Mouse (Mus musculus) hindbrain, postnatal 0 days (tissue): ENCODE measurements around the gene Mrpl43. TPM values are rescaled to one million over a fixed set of nuclear protein-coding genes. Genes with fewer than 3 reads are reported as not detected.

ENCODE experiments used
- ATAC-seq: fragments of 200-750 bp; cut with Nextera tagmentation; 2 replicates; pipeline ENCODE4 v1.8.0; 2017; ENCODE audit warnings: mild to moderate bottlenecking, moderate TSS enrichment, moderate library complexity
- DNase-seq: peaks from one replicate; pipeline ENCODE4 v3.0.0-alpha.2; 2015; ENCODE audit warnings: low spot score
- H3K27ac ChIP-seq: fragments of 300-500 bp; sonication (generic); 2 replicates; pipeline ENCODE4 v1.5.1; 2014; ENCODE audit warnings: mild to moderate bottlenecking
- H3K27me3 ChIP-seq: fragments of 300-500 bp; sonication (generic); 2 replicates; pipeline ENCODE4 v1.6.1; 2014; ENCODE audit warnings: low read length, mixed read lengths; ENCODE audit not compliant: insufficient read depth
- H3K36me3 ChIP-seq: fragments of 300-500 bp; sonication (generic); 2 replicates; pipeline ENCODE4 v1.6.1; 2014; ENCODE audit warnings: low read length, mixed read lengths; ENCODE audit not compliant: insufficient read depth
- H3K4me1 ChIP-seq: fragments of 300-500 bp; sonication (generic); 2 replicates; pipeline ENCODE4 v1.6.1; 2014; ENCODE audit warnings: antibody characterized with exemption, low read length, mixed read lengths; ENCODE audit not compliant: insufficient read depth
- H3K4me2 ChIP-seq: fragments of 300-500 bp; sonication (generic); 2 replicates; pipeline ENCODE4 v1.6.1; 2014; ENCODE audit warnings: low read depth, mild to moderate bottlenecking, low read length, moderate library complexity, mixed read lengths
- H3K4me3 ChIP-seq: fragments of 300-500 bp; sonication (generic); 2 replicates; pipeline ENCODE4 v1.5.1; 2014; ENCODE audit warnings: low read length
- H3K9ac ChIP-seq: fragments of 300-500 bp; sonication (generic); replicated peaks from 2 replicates; pipeline ENCODE4 v1.6.1; 2014; ENCODE audit warnings: mild to moderate bottlenecking, low read length, moderate library complexity, mixed read lengths
- H3K9me3 ChIP-seq: fragments of 300-500 bp; sonication (generic); 2 replicates; pipeline ENCODE4 v1.6.1; 2016; ENCODE audit warnings: low read length, mixed read lengths
- CTCF ChIP-seq: IDR thresholded peaks from 2 replicates; pipeline ENCODE4 v1.5.1; 2016; ENCODE audit warnings: antibody characterized with exemption, control low read depth, low read depth
- WGBS: fragments of 180-500 bp; shearing (Covaris S2); extraction: QIAGEN DNeasy Blood & Tissue Kit; methylation state at CpG from one replicate; pipeline ENCODE4 v1.1.7; 2014; 5-methylcytosine and 5-hydroxymethylcytosine counted together
- polyA plus RNA-seq: library from polyadenylated mRNA; unstranded; fragments of >200 nt; fragmentation: Nextera tagmentation; extraction: Ambion mirVana; gene quantifications from 2 replicates; pipeline ENCODE4 v1.2.1, GENCODE M21; 2015
- total RNA-seq: library from RNA; depleted of rRNA; stranded (reverse); fragments of >200 nt; gene quantifications from 2 replicates; pipeline ENCODE4 v1.2.3, GENCODE M21; 2014

Mrpl43 gene
- total and polyA plus RNA-seq, 2 experiments from 2014 or later: 97.1 to 109 TPM

DNA sequence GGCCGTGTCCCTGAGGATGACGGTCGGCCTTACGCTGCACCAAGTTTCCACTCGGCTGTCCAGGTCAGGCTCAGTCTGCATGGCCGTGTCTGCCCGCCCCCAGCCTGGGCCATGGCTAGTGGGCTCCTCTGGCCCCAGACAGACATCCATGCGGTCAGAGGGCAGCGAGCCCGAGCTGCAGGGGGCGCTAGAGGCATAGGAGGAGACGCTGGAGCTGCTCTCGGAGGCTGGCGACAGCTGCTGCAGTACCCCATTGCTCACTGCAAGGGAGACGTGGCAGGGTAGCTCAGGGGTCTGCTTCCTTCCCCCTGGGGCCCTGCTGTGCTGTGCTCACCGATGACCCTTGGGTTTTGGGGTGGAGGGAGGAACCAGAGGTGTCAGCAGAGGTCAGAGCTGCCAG is 30.6 kb upstream of the Mrpl43 start:
- Histone ChIP-seq H3K9ac (no peak overlapping the region), H3K4me3 (no peak overlapping the region), H3K9me3 (no peaks in the 10 kb centered on the region), H3K4me2 (no peak overlapping the region), H3K36me3 (no peaks in the 10 kb centered on the region), H3K4me1 (no peaks in the 10 kb centered on the region), H3K27me3 (no peaks in the 10 kb centered on the region), H3K27ac (no peak overlapping the region)
- DNase-seq (peak; percentile 37), ATAC-seq (no peak)
- peak; percentile 62 for TF ChIP-seq CTCF
- 31% methylated on average over 16 of the region's 16 CpGs for WGBS

DNA sequence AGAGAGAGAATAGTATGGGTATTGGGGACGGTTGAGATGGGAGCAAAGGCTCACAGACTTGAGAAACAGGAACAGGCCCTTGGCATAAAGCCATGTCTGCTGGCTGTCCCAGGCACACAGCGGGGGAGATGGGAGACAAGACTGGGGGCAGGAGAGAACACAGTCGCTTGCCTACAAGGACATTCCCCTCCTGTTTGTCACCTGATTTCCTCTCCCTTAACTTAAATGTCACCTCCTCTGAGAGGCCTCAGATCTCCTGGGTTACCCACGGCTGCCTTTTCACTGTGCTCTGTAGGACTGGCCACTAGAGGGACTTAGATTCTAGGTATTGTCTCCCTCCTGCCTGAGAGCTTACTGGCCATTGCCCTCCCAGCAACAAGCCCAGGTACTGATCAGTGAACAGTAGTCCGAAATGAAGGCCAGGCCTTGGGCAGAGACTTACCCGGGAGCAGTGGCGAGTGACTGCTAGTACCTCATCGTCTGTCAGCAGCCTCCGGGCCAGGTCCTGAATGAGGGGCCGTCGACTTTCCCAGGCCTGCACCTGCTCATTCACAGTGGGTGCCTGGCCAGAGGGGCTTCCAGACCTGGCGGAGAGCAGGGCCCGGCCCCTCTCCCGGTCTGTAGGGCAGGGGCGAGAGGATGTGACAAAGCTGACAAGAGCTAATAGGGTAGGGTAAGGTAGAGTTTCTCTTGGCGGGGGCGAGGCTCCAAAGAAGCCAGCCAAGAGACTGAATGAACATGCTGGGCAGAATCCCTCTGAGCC is 26.5 kb upstream of the Mrpl43 start:
- no peaks in the 10 kb centered on the region; the same call in 1 of the 2 replicates for H3K36me3 ChIP-seq
- ATAC-seq (no peak), DNase-seq (peak; percentile 55)
- H3K27me3 ChIP-seq: no peaks in the 10 kb centered on the region
- peaks cover 8% of the 10 kb centered on the region; the same call in 1 of the 2 replicates for H3K4me1 ChIP-seq
- H3K9ac ChIP-seq: no peak overlapping the region
- H3K4me2 ChIP-seq: no peak overlapping the region
- H3K4me3 ChIP-seq: no peak overlapping the region
- 41% methylated on average over 17 of the region's 17 CpGs for whole genome bisulfite sequencing
- H3K27ac ChIP-seq: no peak overlapping the region
- H3K9me3 ChIP-seq: no peaks in the 10 kb centered on the region
- peak; percentile 69 for TF ChIP-seq CTCF

DNA sequence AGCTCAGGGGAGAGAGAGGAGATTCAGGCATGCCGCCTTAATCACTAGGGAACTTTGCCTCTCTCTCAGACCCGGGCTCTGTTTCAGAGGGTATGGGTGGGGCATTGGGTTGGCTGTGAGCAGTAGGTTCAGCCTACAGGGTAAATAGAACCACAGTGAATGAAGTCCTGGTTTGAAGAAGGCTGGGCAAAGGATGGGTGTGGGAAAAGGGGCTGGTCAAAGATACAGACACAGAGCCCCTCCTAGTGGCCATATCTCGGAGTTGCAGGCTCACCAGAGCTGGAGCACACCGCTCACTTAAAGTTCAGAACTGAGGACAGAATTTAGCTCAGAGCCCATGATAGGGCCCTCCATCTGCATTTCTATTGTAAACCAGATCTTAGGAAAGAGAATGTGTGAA is 25.5 kb upstream of the Mrpl43 start:
- 19% methylated on average over 4 of the region's 4 CpGs for WGBS
- ATAC-seq: peak; percentile 33

DNA sequence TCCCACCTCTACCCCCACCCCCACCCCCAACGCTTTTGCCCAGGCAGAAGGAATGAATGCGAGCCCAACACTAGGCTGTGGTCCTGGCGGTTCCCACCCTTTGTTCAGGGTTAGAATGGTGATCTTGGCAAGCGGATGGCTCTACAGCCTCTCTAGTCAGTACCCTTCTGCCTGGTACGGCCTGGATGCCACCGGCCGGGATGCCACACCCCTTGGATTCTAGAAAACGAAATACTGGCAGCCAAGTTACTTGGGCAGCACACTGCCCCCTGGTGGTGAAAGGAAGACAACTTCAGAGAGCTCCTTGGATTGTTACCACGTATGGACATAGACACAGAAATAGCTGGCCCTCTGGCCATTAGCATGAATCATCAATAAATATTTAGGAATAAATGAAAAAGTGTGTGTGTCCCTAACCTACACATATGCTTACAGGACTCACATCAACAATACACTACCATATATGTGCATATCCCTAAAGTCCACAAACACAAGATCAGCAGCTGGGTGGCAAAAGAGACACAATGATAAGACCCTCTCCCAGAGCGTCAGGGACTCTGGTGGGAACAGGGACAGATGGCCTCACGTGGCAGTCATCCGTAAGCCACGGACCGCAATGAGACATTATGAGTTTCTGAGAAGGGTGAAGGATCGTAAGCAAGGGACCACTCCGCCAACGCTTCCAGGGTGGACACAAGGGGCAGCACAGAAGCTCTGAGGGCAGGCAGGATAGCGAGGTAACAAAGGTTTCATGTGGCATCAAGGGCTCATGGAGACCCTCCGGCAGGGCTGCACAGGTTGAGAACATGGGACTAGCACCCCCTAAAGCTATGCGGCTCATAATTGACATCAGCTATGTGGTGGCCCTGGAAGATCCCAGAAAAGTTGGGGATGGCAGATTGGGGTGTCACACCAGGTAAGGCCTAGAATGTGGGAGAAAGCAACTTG is 24.8 kb upstream of the Mrpl43 start:
- DNase-seq (peak; percentile 95), ATAC-seq (peak; percentile 37; the same call in 1 of the 2 replicates)

More for the DNA sequence above, 25.5 kb upstream of the Mrpl43 start:
- Histone ChIP-seq H3K9ac (no peak overlapping the region), H3K4me3 (no peak overlapping the region), H3K27ac (no peak overlapping the region), H3K4me1 (peaks cover 8% of the 10 kb centered on the region; the same call in 1 of the 2 replicates), H3K4me2 (no peak overlapping the region), H3K36me3 (peaks cover under 1% of the 10 kb centered on the region; the same call in 1 of the 2 replicates), H3K27me3 (no peaks in the 10 kb centered on the region), H3K9me3 (no peaks in the 10 kb centered on the region)
- TF ChIP-seq CTCF: peak; percentile 86
- DNase-seq: peak; percentile 85

DNA sequence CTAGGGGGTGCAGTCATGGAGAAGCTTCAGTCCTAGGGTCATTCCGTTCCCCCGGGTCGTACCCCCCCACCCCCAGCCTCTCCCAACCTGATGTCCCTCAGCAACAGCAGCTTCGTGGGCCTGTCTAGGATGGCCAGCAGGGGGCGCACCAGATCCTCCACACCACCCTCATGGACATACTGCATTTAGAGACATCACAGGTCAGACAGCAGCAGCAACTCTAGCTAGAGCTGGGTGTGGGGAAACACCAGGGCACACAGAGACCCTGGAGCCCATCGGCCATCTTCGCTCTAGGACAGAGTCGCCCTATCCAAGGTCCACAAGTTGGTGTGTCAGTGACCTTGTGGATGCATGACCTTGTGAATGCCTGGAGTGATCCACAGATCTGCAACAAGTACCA is 23.9 kb upstream of the Mrpl43 start:
- no peak overlapping the region for H3K9ac ChIP-seq
- peak; percentile 13; the same call in 1 of the 2 replicates for ATAC-seq
- no peak overlapping the region for H3K4me3 ChIP-seq
- WGBS: 33% methylated on average over 8 of the region's 8 CpGs
- TF ChIP-seq CTCF: peak; percentile 86
- peaks cover 16% of the 10 kb centered on the region for H3K36me3 ChIP-seq
- H3K4me1 ChIP-seq: peaks cover 8% of the 10 kb centered on the region; the same call in 1 of the 2 replicates
- peak; percentile 56 for DNase-seq
- H3K9me3 ChIP-seq: no peaks in the 10 kb centered on the region
- H3K27ac ChIP-seq: no peak overlapping the region
- H3K4me2 ChIP-seq: peak overlapping the region; percentile 48; the same call in 1 of the 2 replicates
- no peaks in the 10 kb centered on the region for H3K27me3 ChIP-seq

More for the DNA sequence above, 24.8 kb upstream of the Mrpl43 start:
- H3K9ac ChIP-seq: no peak overlapping the region
- H3K36me3 ChIP-seq: peaks cover 8% of the 10 kb centered on the region
- H3K27ac ChIP-seq: no peak overlapping the region
- H3K27me3 ChIP-seq: no peaks in the 10 kb centered on the region
- no peak overlapping the region; the same call in 1 of the 2 replicates for H3K4me3 ChIP-seq
- H3K4me1 ChIP-seq: peaks cover 8% of the 10 kb centered on the region; the same call in 1 of the 2 replicates
- WGBS: 37% methylated on average over 20 of the region's 20 CpGs
- H3K9me3 ChIP-seq: no peaks in the 10 kb centered on the region
- H3K4me2 ChIP-seq: peak overlapping the region; percentile 48
- peak; percentile 91 for TF ChIP-seq CTCF

DNA sequence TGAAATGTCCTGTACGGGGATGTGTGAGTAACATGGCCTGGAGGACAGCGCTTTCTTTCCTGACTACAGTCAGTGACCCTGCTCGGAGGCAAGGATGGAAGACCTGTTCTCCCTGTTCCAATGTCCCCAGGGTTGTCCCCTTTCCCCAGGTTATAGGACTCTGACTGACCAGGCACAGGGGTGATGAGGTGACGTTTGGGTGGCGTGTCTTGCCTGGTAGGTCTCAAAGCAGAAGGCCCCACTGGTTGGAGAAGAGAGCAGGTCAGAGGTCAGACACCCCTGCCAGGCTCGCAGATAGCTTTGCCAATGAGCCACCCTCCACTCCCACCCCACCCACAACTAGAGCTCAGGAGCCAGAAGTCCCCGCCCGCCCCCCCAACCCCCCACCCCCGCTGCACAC is 23.3 kb upstream of the Mrpl43 start:
- 57% methylated on average over 9 of the region's 9 CpGs for WGBS

More for the DNA sequence above, 23.3 kb upstream of the Mrpl43 start:
- TF ChIP-seq CTCF: no peak
- Histone ChIP-seq H3K9ac (no peak overlapping the region), H3K4me3 (no peak overlapping the region), H3K4me2 (no peak overlapping the region), H3K27ac (no peak overlapping the region), H3K9me3 (no peaks in the 10 kb centered on the region), H3K36me3 (peaks cover 16% of the 10 kb centered on the region), H3K4me1 (peaks cover 8% of the 10 kb centered on the region; the same call in 1 of the 2 replicates), H3K27me3 (no peaks in the 10 kb centered on the region)
- DNase-seq (no peak), ATAC-seq (no peak)
